Mouse (Mus musculus): ENCODE data around the gene Ubl7.

The Ubl7 gene

GRCm38 (mm10) chr9:57948333-57948931 is 37.7 kb downstream of the Ubl7 start:
- DNase-seq, result no peak

- no peak for DNase-seq
These were observed 38.4 kb downstream of the Ubl7 start for GRCm38 (mm10) chr9:57949102-57949704.

- peak in 1 of 2 experiments; percentile 38 for DNase-seq
These were observed 39.1 kb downstream of the Ubl7 start for GRCm38 (mm10) chr9:57949879-57950278.

- DNase-seq, result peak in 1 of 2 experiments; percentile 19
These were observed 39.7 kb downstream of the Ubl7 start for GRCm38 (mm10) chr9:57950519-57950918.

GRCm38 (mm10) chr9:57951993-57952392 is 41.2 kb downstream of the Ubl7 start:
- no peak for DNase-seq

- DNase-seq, result no peak
These were observed 44.4 kb downstream of the Ubl7 start for GRCm38 (mm10) chr9:57954962-57955744.

- no peak for DNase-seq
These were observed 45.0 kb downstream of the Ubl7 start for GRCm38 (mm10) chr9:57955764-57956163.

- DNase-seq, result no peak
These were observed 45.5 kb downstream of the Ubl7 start for GRCm38 (mm10) chr9:57956196-57956837.

- DNase-seq, result no peak
These were observed 46.1 kb downstream of the Ubl7 start for GRCm38 (mm10) chr9:57956838-57957236.

- no peak for DNase-seq
These were observed 47.8 kb downstream of the Ubl7 start for GRCm38 (mm10) chr9:57958615-57959014.

- no peak for DNase-seq
These were observed 48.6 kb downstream of the Ubl7 start for GRCm38 (mm10) chr9:57959399-57959798.

GRCm38 (mm10) chr9:57959886-57960866 is 49.4 kb downstream of the Ubl7 start:
- DNase-seq, result peak in 1 of 2 experiments; percentile 23

- DNase-seq, result no peak
These were observed 50.4 kb downstream of the Ubl7 start for GRCm38 (mm10) chr9:57961226-57961625.

GRCm38 (mm10) chr9:57961863-57962778 is 51.3 kb downstream of the Ubl7 start:
- no peak for DNase-seq

GRCm38 (mm10) chr9:57963249-57963997 is 52.6 kb downstream of the Ubl7 start:
- no peak for DNase-seq

- DNase-seq, result no peak
These were observed 53.2 kb downstream of the Ubl7 start for GRCm38 (mm10) chr9:57963998-57964395.

GRCm38 (mm10) chr9:57964528-57965250 is 53.9 kb downstream of the Ubl7 start:
- DNase-seq, result no peak

- no peak for DNase-seq
These were observed 54.8 kb downstream of the Ubl7 start for GRCm38 (mm10) chr9:57965281-57966185.

Data from cerebellum, postnatal 14 days (tissue).